ENCODE assay signal across 27 mouse cellular contexts in genomic region chr7:19376019-19376418, GRCm38 (mm10). TPM values are rescaled to one million over a fixed set of nuclear protein-coding genes. Genes with fewer than 3 reads are reported as not detected.
A peak's percentile ranks its signal among the peaks of the same experiment; 100 is the strongest.
DNase-seq lines count a peak whose midpoint lies in the region; ATAC-seq and TF ChIP-seq lines count a peak whose summit lies in the region.
"Had no signal": no experiment of that assay in that cellular context is flagged by ENCODE, and none has a peak within 500 bp of the region (broad histone marks: within the 10 kb centered on the region; RNA-seq: fewer than 3 reads in every experiment).

No protein-coding gene starts in this region.

- no peaks in the 10 kb centered on the region for H3K79me2 ChIP-seq in liver, adult 2 months (ENCODE audit: control insufficient read depth, insufficient read depth, low read length)

- no peaks in the 10 kb centered on the region for H3K4me1 ChIP-seq in liver, adult 2 months (ENCODE audit: control insufficient read depth, insufficient read depth, low read length)
- H3K4me1 ChIP-seq in lung, postnatal 0 days (ENCODE audit: insufficient read depth, low read depth, low read length) = no peaks in the 10 kb centered on the region
- H3K4me1 ChIP-seq in liver, embryonic 14.5 days (replicated peaks; ENCODE audit: control insufficient read depth in 2 of 2, insufficient read depth in 2 of 2, low read length in 1 of 2) = no peaks in the 10 kb centered on the region
- no peaks in the 10 kb centered on the region for H3K4me1 ChIP-seq in liver, postnatal 0 days (ENCODE audit: insufficient read depth)
- peaks cover 4% of the 10 kb centered on the region; the same call in 1 of the 2 replicates for H3K4me1 ChIP-seq in heart, embryonic 12.5 days (replicated peaks)
- H3K4me1 ChIP-seq: forebrain, embryonic 10.5 days; forebrain, embryonic 13.5 days; hindbrain, embryonic 12.5 days had no signal

- H3K9ac ChIP-seq in liver, adult 2 months (ENCODE audit: low read depth, low read length) = no peak overlapping the region
- H3K9ac ChIP-seq in lung, postnatal 0 days (replicated peaks; ENCODE audit: low read depth) = no peak overlapping the region
- no peak overlapping the region for H3K9ac ChIP-seq in liver, embryonic 14.5 days (replicated peaks)
- H3K9ac ChIP-seq in liver, postnatal 0 days (replicated peaks) = no peak overlapping the region
- H3K9ac ChIP-seq in heart, embryonic 12.5 days = no peak overlapping the region
- H3K9ac ChIP-seq: forebrain, embryonic 13.5 days; hindbrain, embryonic 12.5 days had no signal

- no peak for TF ChIP-seq CTCF in liver, adult 2 months (IDR thresholded peaks at IDR 0.05; ENCODE audit: low read depth, low read length)
- TF ChIP-seq CTCF in lung, postnatal 0 days (IDR thresholded peaks at IDR 0.05) = no peak
- no peak for TF ChIP-seq CTCF in liver, embryonic 14.5 days (IDR thresholded peaks at IDR 0.05; ENCODE audit: low read depth)
- TF ChIP-seq CTCF in liver, postnatal 0 days (IDR thresholded peaks at IDR 0.05; ENCODE audit: low read depth) = no peak

- no peak overlapping the region for H3K27ac ChIP-seq in liver, adult 2 months (replicated peaks; ENCODE audit: insufficient read depth, low read depth, low read length)
- H3K27ac ChIP-seq in lung, postnatal 0 days (ENCODE audit: low read length) = no peak overlapping the region
- H3K27ac ChIP-seq in liver, embryonic 14.5 days = no peak overlapping the region
- no peak overlapping the region for H3K27ac ChIP-seq in liver, postnatal 0 days (ENCODE audit: low read depth)
- no peak overlapping the region for H3K27ac ChIP-seq in heart, embryonic 12.5 days (ENCODE audit: poor library complexity, severe bottlenecking)
- H3K27ac ChIP-seq: forebrain, embryonic 10.5 days; forebrain, embryonic 13.5 days; heart, adult 2 months; heart, embryonic 10.5 days; hindbrain, embryonic 12.5 days had no signal

- no peak for TF ChIP-seq EP300 in lung, postnatal 0 days (IDR thresholded peaks at IDR 0.05)
- no peak for TF ChIP-seq EP300 in liver, embryonic 14.5 days (IDR thresholded peaks at IDR 0.05; ENCODE audit: low read depth)
- TF ChIP-seq EP300 in liver, postnatal 0 days (IDR thresholded peaks at IDR 0.05; ENCODE audit: low read depth) = no peak

- TF ChIP-seq POLR2A in liver, adult 2 months (IDR thresholded peaks at IDR 0.05; ENCODE audit: extremely low read depth, insufficient read depth, low read length) = no peak

- ATAC-seq in lung, postnatal 0 days = peak; percentile 71
- 0 out of 2 replicates have a peak, but pooled peaks have one; percentile 33 for ATAC-seq in liver, embryonic 14.5 days (ENCODE audit: insufficient read depth)
- peak; percentile 72 for ATAC-seq in liver, postnatal 0 days
- ATAC-seq in heart, embryonic 12.5 days (ENCODE audit: insufficient number of reproducible peaks, low FRiP score) = no peak
- ATAC-seq: forebrain, embryonic 13.5 days; forebrain, embryonic 16.5 days; hindbrain, embryonic 16.5 days; Patski had no signal

- H3K36me3 ChIP-seq in liver, adult 2 months (ENCODE audit: control insufficient read depth, insufficient read depth, low read length) = no peaks in the 10 kb centered on the region
- H3K36me3 ChIP-seq in lung, postnatal 0 days (ENCODE audit: insufficient read depth, low read length) = no peaks in the 10 kb centered on the region
- H3K36me3 ChIP-seq in liver, embryonic 14.5 days (replicated peaks; ENCODE audit: control insufficient read depth, insufficient read depth, low read depth) = no peaks in the 10 kb centered on the region
- no peaks in the 10 kb centered on the region for H3K36me3 ChIP-seq in liver, postnatal 0 days (replicated peaks; ENCODE audit: insufficient read depth, low read length)
- H3K36me3 ChIP-seq in heart, embryonic 12.5 days = peaks cover 72% of the 10 kb centered on the region
- H3K36me3 ChIP-seq: hindbrain, embryonic 12.5 days had no signal

- no peak overlapping the region for H3K4me3 ChIP-seq in liver, adult 2 months (ENCODE audit: insufficient read depth, low read depth, low read length)
- H3K4me3 ChIP-seq in lung, postnatal 0 days (ENCODE audit: low read depth, low read length) = no peak overlapping the region
- H3K4me3 ChIP-seq in liver, embryonic 14.5 days (ENCODE audit: insufficient read depth in 1 of 2, low read depth in 2 of 2, low read length in 2 of 2) = no peak overlapping the region
- H3K4me3 ChIP-seq in liver, postnatal 0 days (ENCODE audit: low read depth, low read length) = no peak overlapping the region
- no peak overlapping the region for H3K4me3 ChIP-seq in heart, embryonic 12.5 days
- H3K4me3 ChIP-seq: forebrain, embryonic 10.5 days; forebrain, embryonic 13.5 days; heart, adult 2 months; heart, embryonic 10.5 days; hindbrain, embryonic 12.5 days had no signal

- no peaks in the 10 kb centered on the region for H3K9me3 ChIP-seq in lung, postnatal 0 days (ENCODE audit: low read length)
- H3K9me3 ChIP-seq in liver, embryonic 14.5 days (ENCODE audit: control insufficient read depth, low read length) = no peaks in the 10 kb centered on the region
- no peaks in the 10 kb centered on the region for H3K9me3 ChIP-seq in liver, postnatal 0 days (ENCODE audit: low read length)
- H3K9me3 ChIP-seq in heart, embryonic 12.5 days (replicated peaks) = no peaks in the 10 kb centered on the region
- H3K9me3 ChIP-seq: forebrain, embryonic 10.5 days; forebrain, embryonic 13.5 days; G1E; heart, embryonic 10.5 days; hindbrain, embryonic 12.5 days had no signal

- H3K4me2 ChIP-seq in lung, postnatal 0 days (replicated peaks; ENCODE audit: low read depth, low read length) = no peak overlapping the region
- no peak overlapping the region for H3K4me2 ChIP-seq in liver, embryonic 14.5 days (ENCODE audit: low read depth)
- no peak overlapping the region for H3K4me2 ChIP-seq in liver, postnatal 0 days (ENCODE audit: low read depth, low read length)
- no peak overlapping the region for H3K4me2 ChIP-seq in heart, embryonic 12.5 days
- H3K4me2 ChIP-seq: forebrain, embryonic 13.5 days; hindbrain, embryonic 12.5 days had no signal

- WGBS in liver, adult 2 months = 59% methylated on average over 4 of the region's 4 CpGs
- WGBS in lung, postnatal 0 days = 67% methylated on average over 4 of the region's 4 CpGs
- 75% methylated on average over 4 of the region's 4 CpGs for WGBS in liver, embryonic 14.5 days (ENCODE audit: insufficient replicate concordance)
- WGBS in liver, postnatal 0 days (ENCODE audit: insufficient replicate concordance) = 51% methylated on average over 4 of the region's 4 CpGs
- WGBS in heart, embryonic 12.5 days = 85% methylated on average over 4 of the region's 4 CpGs

- DNase-seq in liver, adult 2 months (ENCODE audit: extremely low read depth, low read depth, low spot score) = peak; percentile 5
- DNase-seq in liver = no peak
- peak; percentile 52 for DNase-seq in lung, postnatal 0 days (ENCODE audit: low spot score)
- DNase-seq in lung, postnatal 36 days = no peak
- DNase-seq in liver, embryonic 14.5 days (ENCODE audit: low read depth in 3 of 3, low spot score in 3 of 3) = no peak
- DNase-seq in liver, postnatal 0 days = no peak
- DNase-seq in kidney, postnatal 25 days = no peak
- DNase-seq: adrenal gland, adult 2 months; adrenal gland, postnatal 14 days; cerebellum, adult 11 months; cerebellum, adult 8-10 months; cerebellum, postnatal 10 days; cerebellum, postnatal 36 days; gastrocnemius, postnatal 10 days; gastrocnemius, postnatal 36 days; heart, adult 2 months had no signal

- no peaks in the 10 kb centered on the region for H3K27me3 ChIP-seq in liver, adult 2 months (ENCODE audit: control insufficient read depth, insufficient read depth, low read length)
- no peaks in the 10 kb centered on the region for H3K27me3 ChIP-seq in lung, postnatal 0 days (replicated peaks; ENCODE audit: insufficient read depth, low read length)
- no peaks in the 10 kb centered on the region for H3K27me3 ChIP-seq in liver, embryonic 14.5 days (ENCODE audit: control insufficient read depth, insufficient read depth, low read length)
- no peaks in the 10 kb centered on the region for H3K27me3 ChIP-seq in liver, postnatal 0 days (ENCODE audit: insufficient read depth, low read length)
- H3K27me3 ChIP-seq in heart, embryonic 12.5 days (replicated peaks) = no peaks in the 10 kb centered on the region
- H3K27me3 ChIP-seq: forebrain, embryonic 13.5 days; hindbrain, embryonic 12.5 days; Patski had no signal

RNA-seq across cellular contexts. Expression of gene Ercc2, which starts 5.8 kb away (rescaled TPM):
- total RNA-seq in liver, adult 2 months (2014; rRNA removed) = 8.7 and 9.4 TPM in 2 replicates
- polyA plus RNA-seq in liver, adult 2 months (2012; rRNA removed) = 18.7 and 26.8 TPM in 2 replicates
- 8.9 and 9.4 TPM in 2 replicates for polyA plus RNA-seq in lung, postnatal 0 days (2015; fragmentation: Nextera tagmentation; extraction: Ambion mirVana)
- polyA plus RNA-seq in liver, embryonic 14.5 days (2012; rRNA removed) = 11.7 and 12.3 TPM in 2 replicates
- 4.6 and 5.5 TPM in 2 replicates for polyA plus RNA-seq in liver, embryonic 14.5 days (2014; fragmentation: Nextera tagmentation; extraction: Ambion mirVana)
- 3.8 and 4.6 TPM in 2 replicates for polyA plus RNA-seq in liver, postnatal 0 days (2015; fragmentation: Nextera tagmentation; extraction: Ambion mirVana)
- 15.9 and 17.5 TPM in 2 replicates for polyA plus RNA-seq in heart, embryonic 12.5 days (2016; fragmentation: Nextera tagmentation; extraction: Ambion mirVana)

RNA-seq across cellular contexts. Expression of gene Ppp1r13l, which starts 16.5 kb away (rescaled TPM):
- total RNA-seq in liver, adult 2 months (2014; rRNA removed) = 0.18 and 0.20 TPM in 2 replicates
- polyA plus RNA-seq in liver, adult 2 months (2012; rRNA removed) = 3.0 and 4.6 TPM in 2 replicates
- 4.1 and 4.2 TPM in 2 replicates for polyA plus RNA-seq in lung, postnatal 0 days (2015; fragmentation: Nextera tagmentation; extraction: Ambion mirVana)
- polyA plus RNA-seq in liver, embryonic 14.5 days (2012; rRNA removed) = 2.3 TPM in 2 replicates
- 0.65 and 1.0 TPM in 2 replicates for polyA plus RNA-seq in liver, embryonic 14.5 days (2014; fragmentation: Nextera tagmentation; extraction: Ambion mirVana)
- 0.47 and 0.69 TPM in 2 replicates for polyA plus RNA-seq in liver, postnatal 0 days (2015; fragmentation: Nextera tagmentation; extraction: Ambion mirVana)
- polyA plus RNA-seq in heart, embryonic 12.5 days (2016; fragmentation: Nextera tagmentation; extraction: Ambion mirVana) = 17.5 and 19.4 TPM in 2 replicates

RNA-seq across cellular contexts. Expression of gene Cd3eap, which starts 16.7 kb away (rescaled TPM):
- 1.3 and 1.7 TPM in 2 replicates for total RNA-seq in liver, adult 2 months (2014; rRNA removed)
- polyA plus RNA-seq in liver, adult 2 months (2012; rRNA removed) = 6.5 and 7.0 TPM in 2 replicates
- 6.5 and 7.6 TPM in 2 replicates for polyA plus RNA-seq in lung, postnatal 0 days (2015; fragmentation: Nextera tagmentation; extraction: Ambion mirVana)
- 4.5 and 6.7 TPM in 2 replicates for polyA plus RNA-seq in liver, embryonic 14.5 days (2012; rRNA removed)
- polyA plus RNA-seq in liver, embryonic 14.5 days (2014; fragmentation: Nextera tagmentation; extraction: Ambion mirVana) = 7.2 and 7.8 TPM in 2 replicates
- 7.7 and 7.8 TPM in 2 replicates for polyA plus RNA-seq in liver, postnatal 0 days (2015; fragmentation: Nextera tagmentation; extraction: Ambion mirVana)
- polyA plus RNA-seq in heart, embryonic 12.5 days (2016; fragmentation: Nextera tagmentation; extraction: Ambion mirVana) = 17.6 and 18.4 TPM in 2 replicates

RNA-seq across cellular contexts. Expression of gene Klc3, which starts 27.9 kb away (rescaled TPM):
- total RNA-seq in liver, adult 2 months (2014; rRNA removed) = 0.37 TPM in 1 of 2 replicates, not detected in the other
- 0.17 and 0.24 TPM in 2 replicates for polyA plus RNA-seq in liver, adult 2 months (2012; rRNA removed)
- 28.1 and 31.4 TPM in 2 replicates for polyA plus RNA-seq in lung, postnatal 0 days (2015; fragmentation: Nextera tagmentation; extraction: Ambion mirVana)
- polyA plus RNA-seq in liver, embryonic 14.5 days (2012; rRNA removed) = 0.18 and 0.21 TPM in 2 replicates
- 0.13 and 0.58 TPM in 2 replicates for polyA plus RNA-seq in liver, embryonic 14.5 days (2014; fragmentation: Nextera tagmentation; extraction: Ambion mirVana)
- 0.12 and 0.32 TPM in 2 replicates for polyA plus RNA-seq in liver, postnatal 0 days (2015; fragmentation: Nextera tagmentation; extraction: Ambion mirVana)
- polyA plus RNA-seq in heart, embryonic 12.5 days (2016; fragmentation: Nextera tagmentation; extraction: Ambion mirVana) = 4.2 and 4.6 TPM in 2 replicates
- total RNA-seq: granulocyte monocyte progenitor cell, adult 5-6 weeks had no signal

RNA-seq across cellular contexts. Expression of gene Ckm, which starts 28.6 kb away (rescaled TPM):
- total RNA-seq in liver, adult 2 months (2014; rRNA removed) = 0.07 and 11.0 TPM in 2 replicates
- polyA plus RNA-seq in liver, adult 2 months (2012; rRNA removed) = 0.16 and 0.18 TPM in 2 replicates
- polyA plus RNA-seq in lung, postnatal 0 days (2015; fragmentation: Nextera tagmentation; extraction: Ambion mirVana) = 34.0 and 42.4 TPM in 2 replicates
- 0.12 and 0.14 TPM in 2 replicates for polyA plus RNA-seq in liver, embryonic 14.5 days (2012; rRNA removed)
- 0.11 and 0.19 TPM in 2 replicates for polyA plus RNA-seq in liver, embryonic 14.5 days (2014; fragmentation: Nextera tagmentation; extraction: Ambion mirVana)
- polyA plus RNA-seq in liver, postnatal 0 days (2015; fragmentation: Nextera tagmentation; extraction: Ambion mirVana) = 5.3 and 94.1 TPM in 2 replicates
- 60.6 and 62.3 TPM in 2 replicates for polyA plus RNA-seq in heart, embryonic 12.5 days (2016; fragmentation: Nextera tagmentation; extraction: Ambion mirVana)
- total RNA-seq: adrenal gland, adult 2 months had no signal
- polyA plus RNA-seq: cortical plate, adult 2 months; forebrain, embryonic 10.5 days; forebrain, embryonic 13.5 days; G1E; Patski had no signal

Comparison
In these comparisons a context has a peak if more than half of its experiments do, and no peak if none do; other contexts are left out.
1. DNase-seq: peak in liver, adult 2 months (single experiment) and lung, postnatal 0 days (single experiment); none in liver (single experiment), lung, postnatal 36 days (single experiment), liver, embryonic 14.5 days (0 of 3), liver, postnatal 0 days (single experiment) and kidney, postnatal 25 days (0 of 2).